Mouse (Mus musculus) lung, postnatal 0 days (tissue): ENCODE data around the gene Mri1. TPM values are rescaled to one million over a fixed set of nuclear protein-coding genes. Genes with fewer than 3 reads are reported as not detected.
"Not testable (repeated sequence)": the region's sequence is repeated elsewhere in the genome, so short reads cannot be mapped to it uniquely, and the experiment has no call there.

Experiments used
- ATAC-seq: fragments of 200-750 bp; cut with Nextera tagmentation; 2 replicates; pipeline ENCODE4 v1.8.0; 2017; ENCODE audit warnings: moderate library complexity
- DNase-seq: peaks from one replicate; pipeline ENCODE4 v3.0.0-alpha.2; 2016; ENCODE audit warnings: low spot score
- H3K27ac ChIP-seq: fragments of 300-500 bp; sonication (generic); 2 replicates; pipeline ENCODE4 v1.5.1; 2014; ENCODE audit warnings: antibody characterized with exemption, mild to moderate bottlenecking, low read length, mixed read lengths
- H3K27me3 ChIP-seq: fragments of 300-500 bp; sonication (generic); replicated peaks from 2 replicates; pipeline ENCODE4 v1.6.1; 2014; ENCODE audit warnings: low read length, mixed read lengths; ENCODE audit not compliant: insufficient read depth
- H3K36me3 ChIP-seq: fragments of 300-500 bp; sonication (generic); 2 replicates; pipeline ENCODE4 v1.6.1; 2014; ENCODE audit warnings: low read length, mixed read lengths; ENCODE audit not compliant: insufficient read depth
- H3K4me1 ChIP-seq: fragments of 300-500 bp; sonication (generic); 2 replicates; pipeline ENCODE4 v1.6.1; 2014; ENCODE audit warnings: antibody characterized with exemption, low read depth, low read length, mixed read lengths; ENCODE audit not compliant: insufficient read depth
- H3K4me2 ChIP-seq: fragments of 300-500 bp; sonication (generic); replicated peaks from 2 replicates; pipeline ENCODE4 v1.6.1; 2014; ENCODE audit warnings: low read depth, mild to moderate bottlenecking, low read length, moderate library complexity, mixed read lengths
- H3K4me3 ChIP-seq: fragments of 300-500 bp; sonication (generic); 2 replicates; pipeline ENCODE4 v1.5.1; 2014; ENCODE audit warnings: low read depth, low read length
- H3K9ac ChIP-seq: fragments of 300-500 bp; sonication (generic); replicated peaks from 2 replicates; pipeline ENCODE4 v1.6.1; 2014; ENCODE audit warnings: low read depth, mild to moderate bottlenecking
- H3K9me3 ChIP-seq: fragments of 300-500 bp; sonication (generic); 2 replicates; pipeline ENCODE4 v1.6.1; 2016; ENCODE audit warnings: low read length, mixed read lengths
- CTCF ChIP-seq: IDR thresholded peaks from 2 replicates; pipeline ENCODE4 v1.5.1; 2016; ENCODE audit warnings: antibody characterized with exemption, mild to moderate bottlenecking
- EP300 ChIP-seq: IDR thresholded peaks from 2 replicates; pipeline ENCODE4 v1.6.1; 2016; ENCODE audit warnings: antibody characterized with exemption, mild to moderate bottlenecking, control low read depth
- WGBS: fragments of 180-500 bp; shearing (Covaris S2); extraction: QIAGEN DNeasy Blood & Tissue Kit; methylation state at CpG from one replicate; pipeline ENCODE4 v1.1.7; 2014; 5-methylcytosine and 5-hydroxymethylcytosine counted together
- polyA plus RNA-seq: library from polyadenylated mRNA; unstranded; fragments of >200 nt; fragmentation: Nextera tagmentation; extraction: Ambion mirVana; gene quantifications from 2 replicates; pipeline ENCODE4 v1.2.1, GENCODE M21; 2015

The Mri1 gene
- polyA plus RNA-seq, 1 experiment from 2014 or later = 56.8 TPM

GRCm38 (mm10) chr8:84285665-84286064, 28.5 kb upstream of the Mri1 start:
- H3K27ac ChIP-seq, H3K4me3 ChIP-seq, H3K27me3 ChIP-seq, H3K9ac ChIP-seq, H3K4me2 ChIP-seq, H3K36me3 ChIP-seq, H3K9me3 ChIP-seq, H3K4me1 ChIP-seq: not testable (repeated sequence)
- TF ChIP-seq CTCF = peak; percentile 78
- ATAC-seq (peak; percentile 40), DNase-seq (peak; percentile 68)
- WGBS = 61% methylated on average over 5 of the region's 5 CpGs

- H3K27ac ChIP-seq = peak overlapping the region; percentile 71
- peak overlapping the region; percentile 14; the same call in 1 of the 2 replicates for H3K4me3 ChIP-seq
- no peaks in the 10 kb centered on the region for H3K4me1 ChIP-seq
- no peaks in the 10 kb centered on the region for H3K27me3 ChIP-seq
- TF ChIP-seq CTCF (no peak), EP300 (no peak)
- DNase-seq (peak; percentile 64), ATAC-seq (peak; percentile 73)
- no peaks in the 10 kb centered on the region for H3K9me3 ChIP-seq
- no peak overlapping the region; the same call in 1 of the 2 replicates for H3K9ac ChIP-seq
- 13% methylated on average over 9 of the region's 9 CpGs for WGBS
- H3K4me2 ChIP-seq = peak overlapping the region; percentile 42
- H3K36me3 ChIP-seq = no peaks in the 10 kb centered on the region
Measured at GRCm38 (mm10) chr8:84284608-84285063, 27.5 kb upstream of the Mri1 start.

GRCm38 (mm10) chr8:84280777-84281176, 23.7 kb upstream of the Mri1 start:
- no peaks in the 10 kb centered on the region for H3K36me3 ChIP-seq
- TF ChIP-seq EP300 (no peak), CTCF (no peak)

GRCm38 (mm10) chr8:84276447-84276846, 19.3 kb upstream of the Mri1 start:
- Histone ChIP-seq H3K4me2 (no peak overlapping the region), H3K36me3 (no peaks in the 10 kb centered on the region), H3K4me1 (no peaks in the 10 kb centered on the region), H3K4me3 (no peak overlapping the region), H3K27ac (no peak overlapping the region), H3K9me3 (no peaks in the 10 kb centered on the region), H3K27me3 (no peaks in the 10 kb centered on the region), H3K9ac (no peak overlapping the region)
- no peak for DNase-seq
- WGBS = 58% methylated on average over 1 of the region's 1 CpGs
- ATAC-seq = no peak
- no peak for TF ChIP-seq CTCF
- no peak for TF ChIP-seq EP300

More at GRCm38 (mm10) chr8:84280777-84281176, 23.7 kb upstream of the Mri1 start:
- no peaks in the 10 kb centered on the region for H3K4me1 ChIP-seq
- no peak overlapping the region for H3K27ac ChIP-seq
- no peak for ATAC-seq
- H3K4me3 ChIP-seq = no peak overlapping the region
- H3K4me2 ChIP-seq = no peak overlapping the region
- DNase-seq = no peak
- no peaks in the 10 kb centered on the region for H3K27me3 ChIP-seq
- WGBS = 55% methylated on average over 10 of the region's 10 CpGs
- no peaks in the 10 kb centered on the region for H3K9me3 ChIP-seq
- H3K9ac ChIP-seq = no peak overlapping the region

GRCm38 (mm10) chr8:84273968-84274367, 16.8 kb upstream of the Mri1 start:
- WGBS = 67% methylated on average over 3 of the region's 3 CpGs
- no peak for DNase-seq
- Histone ChIP-seq H3K27me3 (no peaks in the 10 kb centered on the region), H3K9me3 (no peaks in the 10 kb centered on the region), H3K4me3 (no peak overlapping the region), H3K4me1 (peaks cover 6% of the 10 kb centered on the region; the same call in 1 of the 2 replicates), H3K36me3 (no peaks in the 10 kb centered on the region), H3K4me2 (no peak overlapping the region), H3K27ac (no peak overlapping the region), H3K9ac (no peak overlapping the region)
- no peak for ATAC-seq
- TF ChIP-seq CTCF = no peak
- no peak for TF ChIP-seq EP300

- H3K4me3 ChIP-seq = no peak overlapping the region
- TF ChIP-seq EP300 (no peak), CTCF (no peak)
- H3K36me3 ChIP-seq = no peaks in the 10 kb centered on the region
- 73% methylated on average over 4 of the region's 4 CpGs for WGBS
- no peaks in the 10 kb centered on the region for H3K27me3 ChIP-seq
- ATAC-seq (no peak), DNase-seq (no peak)
- peaks cover 6% of the 10 kb centered on the region; the same call in 1 of the 2 replicates for H3K4me1 ChIP-seq
- no peak overlapping the region for H3K27ac ChIP-seq
- H3K9me3 ChIP-seq = no peaks in the 10 kb centered on the region
- H3K9ac ChIP-seq = no peak overlapping the region
- H3K4me2 ChIP-seq = no peak overlapping the region
Measured at GRCm38 (mm10) chr8:84272302-84272701, 15.2 kb upstream of the Mri1 start.
